Mouse (Mus musculus) left cerebral cortex, postnatal 25 days (tissue): Measurements from ENCODE around the gene Ptgfr. TPM values are rescaled to one million over a fixed set of nuclear protein-coding genes. Genes with fewer than 3 reads are reported as not detected.

Source experiments
- DNase-seq, 2 experiments: peaks; one replicate each; pipeline ENCODE4 v3.0.0; 2022; ENCODE audit warnings: low spot score in 2 of 2, mixed read lengths in 1 of 2
- intact Hi-C: fragments of 180-260 bp; cut with DNase I; formaldehyde crosslinking; loops from one replicate; pipeline ENCODE4 v1.15.1; 2025
- total RNA-seq, 2 experiments: library from RNA; stranded (reverse); gene quantifications; 2 replicates each; pipeline ENCODE4 v1.2.3; 2021

The Ptgfr gene
- 1 to 10 TPM; 1.2 to 1.9 TPM for total RNA-seq

- intact Hi-C loops: loop anchor here (2.0 to 5.0 kb wide), 2 partner anchors 230 to 250 kb away; no protein-coding TSS in a partner anchor
- peak in 1 of 2 experiments; percentile 34 for DNase-seq
Measured at GRCm38 (mm10) chr3:151836871-151837680, at the start of gene Ptgfr. Gene Ptgfr, minus strand, starts transcription at chr3:151837630.

DNA sequence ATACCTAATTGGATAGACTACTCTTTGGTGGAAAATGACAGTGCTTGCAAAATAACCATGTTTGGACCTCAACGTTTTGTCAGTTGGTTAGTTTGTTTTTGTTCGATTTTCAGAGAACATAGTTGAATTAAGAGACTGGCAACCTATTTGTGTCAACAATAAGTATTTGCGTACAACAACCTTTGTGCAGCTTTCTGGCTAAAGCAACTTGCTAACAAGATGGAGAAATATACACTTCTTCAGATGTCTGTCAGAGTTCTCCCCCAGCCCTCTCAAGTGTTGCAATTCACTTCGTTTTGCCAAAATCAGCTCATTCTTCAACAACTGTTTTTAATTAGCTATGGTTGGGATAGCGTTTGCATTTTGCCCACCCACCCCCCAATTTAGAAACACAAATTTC is 46.5 kb upstream of the Ptgfr start:
- no peak for DNase-seq
- intact Hi-C loops: no loop called here

DNA sequence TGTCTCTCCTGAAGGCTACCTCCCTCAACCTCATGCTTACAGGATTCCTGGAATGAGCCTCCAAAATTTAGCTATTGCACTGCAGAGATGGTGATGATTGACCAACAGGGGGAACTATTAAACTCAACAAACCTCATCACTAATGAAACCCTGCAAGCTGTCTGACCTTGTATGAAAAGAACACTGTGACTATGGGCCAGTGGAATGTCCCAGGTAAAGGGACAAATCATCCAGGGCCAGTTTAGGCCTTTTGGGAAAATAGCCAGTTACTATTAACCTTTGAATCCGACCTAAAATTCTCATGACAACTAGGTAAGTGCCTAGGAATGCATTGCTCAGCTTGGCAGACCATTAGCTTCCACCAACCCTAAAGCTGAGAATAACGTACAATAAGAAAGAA is 42.6 kb upstream of the Ptgfr start:
- no peak for DNase-seq
- intact Hi-C loops: no loop called here

GRCm38 (mm10) chr3:151868970-151869369 is 31.5 kb upstream of the Ptgfr start:
- DNase-seq: no peak
- intact Hi-C loops: no loop called here

DNA sequence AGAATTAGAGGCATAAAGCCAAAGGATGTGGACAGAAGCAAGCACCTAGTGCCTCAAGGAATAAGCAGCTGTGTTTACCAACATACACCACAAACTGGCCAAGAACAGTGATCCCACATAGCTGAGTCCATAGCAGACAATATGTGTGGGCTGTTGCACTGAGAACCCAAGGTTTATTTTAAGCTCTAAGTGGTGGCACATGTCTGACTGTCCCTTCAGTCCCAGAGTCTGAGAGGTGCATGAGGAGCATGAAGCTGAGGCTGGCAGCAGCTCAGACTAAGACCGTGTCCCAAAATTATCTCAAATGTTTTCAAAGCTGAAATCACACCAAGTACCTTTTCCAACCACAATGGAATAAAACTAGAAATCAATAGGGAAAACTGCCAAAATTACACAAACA is 13.9 kb upstream of the Ptgfr start:
- no peak for DNase-seq
- intact Hi-C loops: no loop called here

DNA sequence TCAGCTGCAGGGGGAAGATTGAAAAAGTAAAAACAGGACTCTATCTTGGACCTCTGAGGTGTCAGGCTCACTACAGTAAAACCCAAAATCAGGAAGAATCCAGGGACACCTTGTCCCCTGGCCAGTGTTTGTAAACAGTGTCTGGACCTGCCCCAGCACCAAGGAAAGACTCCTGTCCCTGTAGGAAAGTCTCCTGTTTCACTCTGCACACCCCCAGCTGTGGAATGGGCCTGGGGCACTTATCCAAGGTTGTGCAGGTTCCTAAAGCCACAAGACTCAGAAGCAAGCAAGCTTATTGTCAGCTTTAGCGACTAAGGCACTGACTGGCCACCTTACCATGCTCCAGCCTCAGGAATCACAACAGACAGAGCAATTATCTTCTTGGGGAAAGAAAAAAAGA is 13.2 kb upstream of the Ptgfr start:
- DNase-seq: no peak
- intact Hi-C loops: no loop called here

- intact Hi-C loops: no loop called here
- no peak for DNase-seq
Measured at GRCm38 (mm10) chr3:151846292-151846691, 8.9 kb upstream of the Ptgfr start.

DNA sequence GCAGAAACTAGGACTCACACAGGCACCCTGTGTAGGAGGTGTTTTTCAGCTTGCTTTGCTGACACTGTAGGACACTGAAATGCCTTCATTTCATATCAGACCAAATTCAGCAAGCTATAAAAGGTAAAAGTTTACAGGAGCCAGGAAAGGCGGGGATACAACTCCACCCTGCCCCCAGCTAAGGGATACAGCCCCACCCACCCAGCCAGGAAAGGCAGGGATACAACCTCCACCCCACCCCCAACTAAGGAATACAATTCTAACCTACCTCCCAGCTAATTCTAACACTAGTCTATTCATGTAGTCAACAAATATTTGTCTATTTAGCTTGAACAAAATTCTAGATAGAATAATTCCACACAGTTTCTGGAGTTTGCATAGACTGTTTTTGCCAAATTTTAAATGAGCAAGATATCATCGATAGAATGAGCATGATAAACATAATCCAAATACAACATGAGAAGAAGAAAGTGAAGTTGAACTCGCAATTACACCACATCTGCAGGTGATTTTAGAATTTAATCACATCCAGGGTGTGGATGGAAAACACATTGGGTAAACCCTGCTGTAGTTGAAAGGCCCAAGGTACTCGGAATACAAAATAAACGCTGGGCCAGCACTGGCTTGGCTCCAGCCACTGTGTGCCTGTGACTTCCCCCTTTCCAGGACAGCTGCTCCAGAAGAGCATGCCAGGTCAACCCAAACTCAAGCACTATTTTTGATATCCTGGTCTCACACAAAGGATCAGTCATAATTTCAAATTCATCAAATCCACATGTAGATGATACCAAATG is 7.1 kb upstream of the Ptgfr start:
- intact Hi-C loops: no loop called here
- DNase-seq: no peak

DNA sequence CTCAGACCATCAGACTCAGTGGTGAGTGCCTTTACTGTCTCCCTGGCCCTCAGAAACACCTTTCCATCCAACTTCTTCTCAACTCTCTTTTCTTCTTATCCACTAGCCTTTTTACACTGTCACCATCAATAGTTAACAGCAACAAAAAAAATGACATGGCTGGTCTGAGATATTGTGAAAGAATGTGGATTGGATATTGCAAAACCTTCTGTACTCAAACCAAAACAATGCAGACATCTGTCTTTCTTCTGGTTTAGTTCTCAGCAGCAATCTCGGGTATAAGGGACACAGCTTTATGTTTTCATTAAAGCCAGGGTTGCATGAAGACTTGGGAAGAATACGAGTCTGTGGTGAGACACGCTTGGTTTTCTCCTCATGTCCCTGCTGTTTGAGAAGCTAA is 3.3 kb upstream of the Ptgfr start:
- intact Hi-C loops: no loop called here
- DNase-seq: no peak

- no peak for DNase-seq
- intact Hi-C loops: loop anchor here (5.0 kb wide), 1 partner anchor 249 kb away; no protein-coding TSS in a partner anchor
Measured at GRCm38 (mm10) chr3:151838372-151838771, 942 bp upstream of the Ptgfr start.

GRCm38 (mm10) chr3:151837749-151838148 is 319 bp upstream of the Ptgfr start:
- intact Hi-C loops: loop anchor here (2.0 to 5.0 kb wide), 2 partner anchors 229 to 250 kb away; no protein-coding TSS in a partner anchor
- no peak for DNase-seq

DNA sequence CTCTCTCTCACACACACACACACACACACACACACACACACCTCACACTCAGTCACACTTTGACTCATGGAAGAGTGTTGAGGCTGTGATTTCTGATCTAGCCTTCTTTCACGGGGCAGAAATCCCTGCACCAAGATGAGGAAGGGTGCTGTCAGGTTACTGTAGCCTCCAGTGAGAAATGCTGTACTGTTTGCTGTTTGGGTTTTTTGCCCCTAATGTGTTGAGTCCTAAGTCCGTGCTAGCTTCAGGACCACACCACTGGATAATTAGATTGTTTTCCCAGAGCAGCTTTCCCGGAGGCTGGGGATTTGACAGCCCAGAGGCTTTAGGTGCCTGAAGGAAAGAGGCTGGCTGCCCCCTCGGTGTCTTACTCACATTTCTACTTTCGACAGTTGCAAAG is 979 bp downstream of the Ptgfr start:
- no peak for DNase-seq
- intact Hi-C loops: loop anchor here (2.0 to 5.0 kb wide), 2 partner anchors 230 to 251 kb away; no protein-coding TSS in a partner anchor

DNA sequence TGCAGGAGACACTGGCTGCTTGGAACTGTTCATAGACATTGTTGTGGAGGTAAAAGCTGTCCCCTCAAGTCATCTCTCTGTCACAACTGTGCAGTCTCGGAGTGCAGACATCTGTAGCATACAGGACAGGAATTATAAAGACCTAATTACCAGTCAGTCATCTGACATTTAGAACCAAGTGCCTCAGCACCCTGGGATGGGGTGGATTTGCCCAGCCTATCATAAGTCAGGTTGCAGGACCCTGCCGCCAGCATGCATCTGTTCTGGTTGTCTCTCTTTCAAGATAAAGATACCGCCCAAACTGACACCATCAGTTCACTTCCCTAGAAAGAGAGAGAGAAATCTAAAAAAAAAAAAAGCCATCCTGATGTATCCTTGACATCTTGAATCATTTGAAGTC is 1.6 kb downstream of the Ptgfr start:
- DNase-seq: no peak
- intact Hi-C loops: loop anchor here (2.0 to 5.0 kb wide), 2 partner anchors 231 to 251 kb away; no protein-coding TSS in a partner anchor

GRCm38 (mm10) chr3:151827950-151828610 is 9.3 kb downstream of the Ptgfr start:
- DNase-seq: no peak
- intact Hi-C loops: no loop called here

DNA sequence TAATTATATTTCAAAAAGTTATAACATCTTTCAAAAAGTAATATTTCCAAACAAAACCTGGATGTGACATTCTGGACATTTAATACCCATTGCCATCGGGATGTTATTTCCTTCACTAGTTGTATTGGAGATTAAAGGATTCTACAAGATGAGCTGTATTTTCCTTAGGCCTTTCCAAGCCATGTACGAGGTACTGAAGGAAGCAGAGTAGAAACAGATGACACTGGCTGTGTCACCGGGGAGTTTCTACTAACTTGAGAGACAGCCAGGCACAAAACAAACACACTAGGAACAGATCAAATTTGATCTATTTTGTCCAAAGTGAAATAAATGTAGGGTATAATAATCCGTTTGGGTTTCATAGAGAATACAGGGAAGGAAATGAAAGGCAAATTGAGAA is 17.6 kb downstream of the Ptgfr start:
- intact Hi-C loops: no loop called here
- no peak for DNase-seq

DNA sequence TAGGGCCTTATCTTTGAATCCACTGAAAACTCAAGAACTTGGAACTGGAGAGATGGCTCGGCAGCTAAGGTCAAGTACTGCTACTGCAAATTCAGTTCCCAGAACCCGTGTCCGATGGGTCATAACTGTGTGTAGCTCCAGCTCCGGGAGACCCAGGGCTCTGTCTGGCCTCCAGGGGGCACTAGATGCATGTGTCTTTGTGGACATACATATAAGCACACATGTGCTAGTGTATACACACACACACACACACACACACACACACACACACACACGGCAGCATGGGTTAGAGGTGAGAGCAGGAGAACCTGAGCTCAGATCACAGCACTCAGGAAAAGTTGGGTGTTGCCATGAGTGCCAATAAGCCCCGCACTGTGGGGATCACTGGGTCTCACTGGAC is 19.2 kb downstream of the Ptgfr start:
- no peak for DNase-seq
- intact Hi-C loops: no loop called here

DNA sequence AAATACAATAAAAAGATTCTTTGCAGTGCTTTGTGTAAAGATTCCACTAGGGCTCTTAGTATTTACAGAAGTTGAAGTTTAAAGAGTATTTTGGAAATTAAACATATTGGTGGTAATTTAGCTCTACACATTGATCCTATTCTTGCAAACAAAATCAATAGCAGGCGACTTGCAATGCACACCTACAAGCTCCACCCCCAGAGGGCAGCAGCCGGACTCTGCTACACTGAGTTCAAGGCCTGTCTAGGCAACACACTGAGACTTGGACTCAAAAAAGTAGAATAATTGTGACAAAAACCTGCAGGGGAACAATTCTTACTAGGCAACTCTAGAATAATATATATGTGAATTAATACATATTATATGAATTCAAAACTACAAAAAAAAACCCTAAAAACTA is 28.8 kb downstream of the Ptgfr start:
- DNase-seq: no peak
- intact Hi-C loops: no loop called here

DNA sequence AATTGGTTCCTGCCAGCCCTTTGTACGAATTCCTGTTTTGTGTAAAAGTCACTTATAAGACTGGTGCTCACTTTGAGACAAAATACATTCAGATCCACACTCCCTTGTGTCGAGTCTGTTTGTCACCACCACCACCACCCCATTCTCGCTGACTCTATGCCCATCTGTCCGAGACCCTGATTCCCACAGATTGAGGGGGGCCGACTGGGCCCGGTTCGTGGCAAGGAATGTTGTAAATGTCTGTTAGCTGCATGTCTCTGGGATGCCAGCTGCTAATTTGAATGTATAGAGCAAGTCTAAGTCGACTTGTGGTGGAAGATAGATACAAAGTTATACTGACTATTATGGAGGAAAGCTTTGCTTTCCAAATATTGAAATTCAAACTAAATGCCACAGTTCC is 48.8 kb downstream of the Ptgfr start:
- intact Hi-C loops: no loop called here
- DNase-seq: no peak

DNA sequence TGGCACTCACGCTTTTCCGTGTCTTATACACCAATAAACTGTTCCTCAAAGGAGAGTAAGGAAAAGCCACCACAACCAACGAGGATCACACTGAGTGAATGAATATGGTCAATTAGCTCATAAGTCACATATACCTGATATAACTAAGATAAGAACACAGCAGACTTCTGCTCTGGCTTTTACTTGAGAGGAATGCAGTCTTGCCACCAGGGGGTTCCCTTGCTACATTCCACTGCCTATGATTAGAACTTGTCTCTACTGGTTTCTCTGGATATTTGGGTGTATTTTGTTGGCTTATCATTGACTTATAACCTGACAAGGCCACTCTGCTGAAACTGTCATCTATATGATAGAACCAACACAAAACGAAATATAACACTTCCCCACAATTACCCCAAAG is 62.3 kb downstream of the Ptgfr start:
- peak; percentile 43 to 52 for DNase-seq
- intact Hi-C loops: loop anchor here (1.0 to 5.0 kb wide), 2 partner anchors 292 to 314 kb away; no protein-coding TSS in a partner anchor

DNA sequence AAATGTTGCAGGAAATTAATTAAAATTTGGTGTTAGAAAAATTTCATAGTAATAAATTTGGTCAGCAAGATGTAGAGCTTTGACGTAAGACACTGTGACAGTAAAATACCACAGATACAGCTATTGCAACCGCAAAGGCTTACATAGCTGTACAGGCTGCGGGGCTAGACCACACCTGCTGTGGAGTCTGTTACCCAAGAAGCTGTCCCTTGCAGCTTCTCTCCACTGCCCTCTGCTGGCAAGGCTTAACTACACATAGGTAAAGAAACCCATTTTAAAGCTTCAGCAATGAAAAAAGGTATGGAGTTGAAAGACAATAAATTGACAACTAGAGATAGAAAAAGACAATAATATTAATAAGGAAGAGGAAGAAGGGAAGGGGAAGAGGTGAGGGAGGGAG is 66.4 kb downstream of the Ptgfr start:
- intact Hi-C loops: loop anchor here (1.0 kb wide), 1 partner anchor 55 kb away; no protein-coding TSS in a partner anchor
- DNase-seq: peak; percentile 46 to 65
